Mouse (Mus musculus) hindbrain, embryonic 16.5 days (tissue): ENCODE results near the gene Cracr2a. TPM values are rescaled to one million over a fixed set of nuclear protein-coding genes. Genes with fewer than 3 reads are reported as not detected.

Experiments used
- polyA plus RNA-seq: library from polyadenylated mRNA; unstranded; fragments of >200 nt; fragmentation: Nextera tagmentation; extraction: Ambion mirVana; gene quantifications from 2 replicates; pipeline ENCODE4 v1.2.1, GENCODE M21; 2015

Gene Cracr2a
- polyA plus RNA-seq, 1 experiment from 2014 or later: 1.2 TPM

Other genes with a start within 250 kb of the Cracr2a start
- 69.2 and 80.6 TPM in 2 replicates for gene Parp11, start 114.5 kb upstream of the Cracr2a start, polyA plus RNA-seq
- gene Prmt8, start 208.1 kb downstream of the Cracr2a start, polyA plus RNA-seq: 35.2 and 37.0 TPM in 2 replicates